Mouse (Mus musculus): ENCODE measurements at regions not wholly inside any gene's neighbourhood (a gene's known extent, or its start where the extent isn't known, plus 50 kb on each side); places are given as distances from the start of the nearest gene placed in this dataset.

GRCm38 (mm10) chr8:102931342-102931835 lies 145.9 kb upstream of the Cdh11 start:
- no peak for TF ChIP-seq CTCF (IDR thresholded peaks at IDR 0.05; ENCODE audit: low read depth)
- TF ChIP-seq EP300 (IDR thresholded peaks at IDR 0.05; ENCODE audit: low read depth) = no peak
